Mouse (Mus musculus): Measurements from ENCODE around the gene Asb6. TPM values are rescaled to one million over a fixed set of nuclear protein-coding genes. Genes with fewer than 3 reads are reported as not detected.
A peak's percentile ranks its signal among the peaks of the same experiment; 100 is the strongest.

The Asb6 gene
- total and polyA plus RNA-seq, 2 experiments: 4.6 to 17.4 TPM

GRCm38 (mm10) chr2:30782312-30783290 lies 47.5 kb downstream of the Asb6 start:
- H3K36me3 ChIP-seq (ENCODE audit: control insufficient read depth, insufficient read depth, low read length): no peaks in the 10 kb centered on the region
- no peaks in the 10 kb centered on the region for H3K79me2 ChIP-seq (ENCODE audit: control insufficient read depth, insufficient read depth, low read length)
- DNase-seq (ENCODE audit: extremely low read depth, low read depth, low spot score): no peak
- H3K27ac ChIP-seq (replicated peaks; ENCODE audit: insufficient read depth, low read depth, low read length): no peak overlapping the region
- WGBS: 77% methylated on average over 8 of the region's 8 CpGs
- H3K4me3 ChIP-seq (ENCODE audit: insufficient read depth, low read depth, low read length): no peak overlapping the region
- peak overlapping the region; percentile 20 for H3K9ac ChIP-seq (ENCODE audit: low read depth, low read length)
- H3K4me1 ChIP-seq (ENCODE audit: control insufficient read depth, insufficient read depth, low read length): peaks cover 6% of the 10 kb centered on the region; the same call in 1 of the 2 replicates
- H3K27me3 ChIP-seq (ENCODE audit: control insufficient read depth, insufficient read depth, low read length): no peaks in the 10 kb centered on the region
- no peak for TF ChIP-seq POLR2A (IDR thresholded peaks at IDR 0.05; ENCODE audit: extremely low read depth, insufficient read depth, low read length)
- TF ChIP-seq CTCF (IDR thresholded peaks at IDR 0.05; ENCODE audit: low read depth, low read length): no peak

GRCm38 (mm10) chr2:30779241-30779640 lies 50.9 kb downstream of the Asb6 start:
- Histone ChIP-seq H3K36me3 (ENCODE audit: control insufficient read depth, insufficient read depth, low read length) (no peaks in the 10 kb centered on the region), H3K27me3 (ENCODE audit: control insufficient read depth, insufficient read depth, low read length) (no peaks in the 10 kb centered on the region), H3K4me3 (ENCODE audit: insufficient read depth, low read depth, low read length) (no peak overlapping the region), H3K27ac (replicated peaks; ENCODE audit: insufficient read depth, low read depth, low read length) (no peak overlapping the region), H3K4me1 (ENCODE audit: control insufficient read depth, insufficient read depth, low read length) (peaks cover 6% of the 10 kb centered on the region; the same call in 1 of the 2 replicates), H3K79me2 (ENCODE audit: control insufficient read depth, insufficient read depth, low read length) (no peaks in the 10 kb centered on the region), H3K9ac (ENCODE audit: low read depth, low read length) (no peak overlapping the region)
- DNase-seq (ENCODE audit: extremely low read depth, low read depth, low spot score): no peak
- WGBS: 28% methylated on average over 5 of the region's 5 CpGs
- TF ChIP-seq CTCF (IDR thresholded peaks at IDR 0.05; ENCODE audit: low read depth, low read length) (no peak), POLR2A (IDR thresholded peaks at IDR 0.05; ENCODE audit: extremely low read depth, insufficient read depth, low read length) (no peak)

GRCm38 (mm10) chr2:30778235-30778634 lies 51.9 kb downstream of the Asb6 start:
- WGBS: 91% methylated on average over 4 of the region's 4 CpGs
- TF ChIP-seq CTCF (IDR thresholded peaks at IDR 0.05; ENCODE audit: low read depth, low read length) (no peak), POLR2A (IDR thresholded peaks at IDR 0.05; ENCODE audit: extremely low read depth, insufficient read depth, low read length) (no peak)
- no peaks in the 10 kb centered on the region for H3K27me3 ChIP-seq (ENCODE audit: control insufficient read depth, insufficient read depth, low read length)

GRCm38 (mm10) chr2:30777266-30777665 lies 52.9 kb downstream of the Asb6 start:
- Histone ChIP-seq H3K9ac (ENCODE audit: low read depth, low read length) (no peak overlapping the region), H3K27me3 (ENCODE audit: control insufficient read depth, insufficient read depth, low read length) (no peaks in the 10 kb centered on the region), H3K4me1 (ENCODE audit: control insufficient read depth, insufficient read depth, low read length) (peaks cover 12% of the 10 kb centered on the region), H3K36me3 (ENCODE audit: control insufficient read depth, insufficient read depth, low read length) (no peaks in the 10 kb centered on the region), H3K79me2 (ENCODE audit: control insufficient read depth, insufficient read depth, low read length) (no peaks in the 10 kb centered on the region), H3K4me3 (ENCODE audit: insufficient read depth, low read depth, low read length) (no peak overlapping the region), H3K27ac (replicated peaks; ENCODE audit: insufficient read depth, low read depth, low read length) (no peak overlapping the region)
- TF ChIP-seq POLR2A (IDR thresholded peaks at IDR 0.05; ENCODE audit: extremely low read depth, insufficient read depth, low read length): no peak
- no peak for TF ChIP-seq CTCF (IDR thresholded peaks at IDR 0.05; ENCODE audit: low read depth, low read length)
- WGBS: 84% methylated on average over 3 of the region's 3 CpGs
- DNase-seq (ENCODE audit: extremely low read depth, low read depth, low spot score): no peak

More at GRCm38 (mm10) chr2:30778235-30778634, 51.9 kb downstream of the Asb6 start:
- no peak overlapping the region for H3K27ac ChIP-seq (replicated peaks; ENCODE audit: insufficient read depth, low read depth, low read length)
- H3K9ac ChIP-seq (ENCODE audit: low read depth, low read length): no peak overlapping the region
- DNase-seq (ENCODE audit: extremely low read depth, low read depth, low spot score): no peak
- H3K36me3 ChIP-seq (ENCODE audit: control insufficient read depth, insufficient read depth, low read length): no peaks in the 10 kb centered on the region
- H3K79me2 ChIP-seq (ENCODE audit: control insufficient read depth, insufficient read depth, low read length): no peaks in the 10 kb centered on the region
- H3K4me1 ChIP-seq (ENCODE audit: control insufficient read depth, insufficient read depth, low read length): peaks cover 12% of the 10 kb centered on the region
- H3K4me3 ChIP-seq (ENCODE audit: insufficient read depth, low read depth, low read length): no peak overlapping the region

GRCm38 (mm10) chr2:30775955-30776354 lies 54.2 kb downstream of the Asb6 start:
- no peak overlapping the region for H3K27ac ChIP-seq (replicated peaks; ENCODE audit: insufficient read depth, low read depth, low read length)
- DNase-seq (ENCODE audit: extremely low read depth, low read depth, low spot score): no peak
- H3K36me3 ChIP-seq (ENCODE audit: control insufficient read depth, insufficient read depth, low read length): no peaks in the 10 kb centered on the region
- peaks cover 12% of the 10 kb centered on the region for H3K4me1 ChIP-seq (ENCODE audit: control insufficient read depth, insufficient read depth, low read length)
- no peaks in the 10 kb centered on the region for H3K79me2 ChIP-seq (ENCODE audit: control insufficient read depth, insufficient read depth, low read length)
- 64% methylated on average over 3 of the region's 3 CpGs for WGBS
- no peak for TF ChIP-seq POLR2A (IDR thresholded peaks at IDR 0.05; ENCODE audit: extremely low read depth, insufficient read depth, low read length)
- no peak for TF ChIP-seq CTCF (IDR thresholded peaks at IDR 0.05; ENCODE audit: low read depth, low read length)
- H3K4me3 ChIP-seq (ENCODE audit: insufficient read depth, low read depth, low read length): no peak overlapping the region
- H3K27me3 ChIP-seq (ENCODE audit: control insufficient read depth, insufficient read depth, low read length): no peaks in the 10 kb centered on the region
- no peak overlapping the region for H3K9ac ChIP-seq (ENCODE audit: low read depth, low read length)
